Mouse (Mus musculus) c-Kit-negative CD71-positive TER-119-positive erythroid progenitor cells, embryonic 14.5 days (primary cell): ENCODE data around the gene Dapk2.
A peak's percentile ranks its signal among the peaks of the same experiment; 100 is the strongest.

Experiments used
- DNase-seq: peaks from one replicate; pipeline ENCODE4 v3.0.0-alpha.2; 2013; ENCODE audit warnings: low read depth, low spot score

The Dapk2 gene

DNA sequence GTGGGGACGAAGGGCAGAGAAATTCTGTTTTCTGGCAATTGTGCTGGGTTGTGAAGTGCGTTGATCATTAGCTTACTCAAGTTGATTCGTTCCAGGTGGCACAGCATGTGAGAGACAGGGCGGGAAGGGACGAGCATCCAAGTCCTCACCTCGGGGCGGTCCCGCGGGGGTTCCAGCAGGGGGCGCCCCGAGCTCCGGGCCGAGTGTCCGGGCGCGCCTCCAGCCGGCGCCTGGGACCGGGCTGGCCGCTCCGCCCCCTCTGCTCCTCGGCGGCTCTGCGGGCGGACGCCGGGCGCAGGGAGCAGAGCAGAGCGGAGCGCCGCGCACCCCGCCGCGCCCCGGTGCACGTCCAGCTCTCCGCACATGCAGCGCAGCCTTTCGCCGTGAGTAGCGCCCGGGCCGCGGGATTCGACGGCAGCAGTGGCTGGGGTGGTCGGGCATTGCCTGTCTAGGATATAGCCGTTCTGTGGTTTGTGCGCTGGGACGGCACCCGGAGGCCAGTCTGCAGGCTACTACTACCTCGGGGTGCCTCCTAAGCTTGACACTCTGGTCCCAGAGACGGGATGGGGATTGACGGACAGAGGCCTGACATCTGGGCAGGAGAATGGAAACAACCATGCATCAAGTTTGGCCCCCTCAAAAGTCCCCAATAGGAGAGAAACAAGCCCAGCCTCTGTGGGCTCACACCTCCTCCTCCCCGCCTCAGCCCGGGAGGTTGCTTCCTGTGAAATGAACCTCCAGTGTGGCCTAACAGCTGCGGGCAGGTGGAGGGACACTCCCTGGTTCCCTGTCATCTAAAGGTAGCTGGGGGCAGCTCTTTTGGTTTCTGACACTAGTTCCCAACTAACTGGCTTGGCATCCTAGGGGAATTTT, at the start of gene Dapk2:
TSS of gene Dapk2 (plus strand) at position 266 of the 873 bp plus-strand sequence.
- DNase-seq = peak; percentile 87

GRCm38 (mm10) chr9:66109574-66109973, 48.4 kb upstream of the Dapk2 start:
- no peak for DNase-seq

- no peak for DNase-seq
These were observed 47.9 kb upstream of the Dapk2 start for GRCm38 (mm10) chr9:66110126-66110525.

DNA sequence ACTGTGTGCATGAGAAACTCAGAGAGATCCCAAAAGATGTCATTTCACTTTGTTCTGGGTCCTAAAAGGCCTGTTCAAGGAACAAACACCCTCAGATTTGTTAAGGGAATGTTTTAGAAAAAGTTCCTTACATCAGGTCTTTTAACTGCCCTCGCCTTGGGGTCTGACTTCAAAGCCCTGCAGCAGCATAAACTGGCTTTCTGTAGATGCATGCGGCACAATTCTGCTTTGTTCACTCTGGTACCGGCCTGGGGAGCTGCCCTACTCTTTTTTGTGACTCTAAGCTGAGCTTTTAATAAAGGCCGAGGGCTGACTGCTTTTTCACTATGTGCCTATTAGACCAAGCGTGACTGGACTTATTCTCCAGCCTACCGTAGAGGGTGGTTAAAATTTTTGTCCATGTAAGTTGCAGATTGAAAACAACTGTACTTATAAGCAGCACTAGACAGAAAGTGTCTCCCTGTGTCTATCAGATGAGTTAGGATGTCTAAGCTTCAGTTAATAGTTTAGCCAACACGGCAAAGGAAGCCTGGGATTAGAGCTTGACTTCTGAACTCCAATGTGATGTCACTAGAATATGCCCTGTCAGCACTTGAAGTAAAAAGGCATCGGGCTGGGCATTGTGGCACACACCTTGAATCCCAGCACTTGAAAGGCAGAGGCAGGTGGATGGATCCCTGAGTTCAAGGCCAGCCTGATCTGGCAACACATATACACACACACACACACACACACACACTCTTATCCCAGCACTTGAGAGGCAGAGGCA, 47.2 kb upstream of the Dapk2 start:
- no peak for DNase-seq

GRCm38 (mm10) chr9:66114341-66114740, 43.7 kb upstream of the Dapk2 start:
- DNase-seq = no peak

DNA sequence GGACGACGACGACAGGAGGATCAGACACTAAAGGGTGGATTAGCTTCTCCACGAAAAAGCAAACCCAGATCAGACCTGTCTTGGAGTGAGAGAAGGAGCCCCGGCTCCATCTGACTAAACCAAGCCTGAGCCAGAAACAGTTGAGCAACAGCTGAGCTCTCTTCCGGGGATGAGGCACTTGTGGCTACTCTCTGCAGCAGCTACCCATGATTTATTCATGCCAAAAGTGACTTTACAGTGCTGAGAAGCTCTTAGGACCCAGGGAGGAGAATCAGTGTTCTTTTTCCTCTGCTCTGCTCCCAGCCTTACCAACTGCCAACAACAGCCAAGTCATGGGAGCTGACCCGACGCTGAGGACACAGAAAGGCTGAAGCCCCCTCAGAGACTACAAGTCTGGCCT, 41.1 kb upstream of the Dapk2 start:
- no peak for DNase-seq

- DNase-seq = no peak
These were observed 38.5 kb upstream of the Dapk2 start for GRCm38 (mm10) chr9:66119498-66119897.

- no peak for DNase-seq
These were observed 37.9 kb upstream of the Dapk2 start for GRCm38 (mm10) chr9:66120106-66120505.

- DNase-seq = no peak
These were observed 37.1 kb upstream of the Dapk2 start for GRCm38 (mm10) chr9:66120945-66121344.

DNA sequence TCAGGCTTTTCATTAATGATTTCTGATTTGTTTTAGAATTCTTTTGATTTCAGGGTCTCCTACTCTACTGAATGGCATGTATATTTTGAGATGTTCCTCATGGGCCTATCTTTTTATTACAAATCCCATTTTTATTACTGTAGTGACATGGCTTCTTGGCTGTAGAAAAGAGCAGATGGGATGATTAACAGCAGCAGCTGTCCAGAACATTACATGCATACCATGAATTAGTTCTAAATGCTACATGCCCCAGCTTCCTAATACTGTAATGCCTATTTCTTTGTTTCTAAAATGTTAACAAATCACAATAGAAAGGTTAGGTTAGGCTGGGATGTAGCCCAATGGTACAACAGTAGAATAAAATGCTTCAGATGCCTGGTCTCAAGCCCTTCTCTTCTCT, 36.6 kb upstream of the Dapk2 start:
- no peak for DNase-seq

DNA sequence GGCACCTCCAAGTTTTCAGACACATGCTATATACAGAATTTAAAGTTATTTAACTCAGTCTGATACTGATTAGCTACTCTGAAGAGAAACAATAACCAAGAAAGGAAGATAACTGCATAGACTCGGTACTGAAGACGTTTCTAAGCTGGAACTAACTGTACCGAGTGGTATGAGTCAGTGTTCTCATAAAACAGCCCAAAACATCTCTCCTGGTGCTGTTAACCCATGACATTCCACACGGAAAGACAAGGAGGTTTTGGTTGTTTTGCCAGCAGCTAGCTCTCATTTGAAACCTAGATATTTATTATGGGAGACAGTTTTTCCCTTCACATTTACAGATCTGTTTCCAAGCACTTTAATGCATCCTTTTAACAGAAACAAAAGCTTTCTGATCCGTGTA, 34.4 kb upstream of the Dapk2 start:
- no peak for DNase-seq

DNA sequence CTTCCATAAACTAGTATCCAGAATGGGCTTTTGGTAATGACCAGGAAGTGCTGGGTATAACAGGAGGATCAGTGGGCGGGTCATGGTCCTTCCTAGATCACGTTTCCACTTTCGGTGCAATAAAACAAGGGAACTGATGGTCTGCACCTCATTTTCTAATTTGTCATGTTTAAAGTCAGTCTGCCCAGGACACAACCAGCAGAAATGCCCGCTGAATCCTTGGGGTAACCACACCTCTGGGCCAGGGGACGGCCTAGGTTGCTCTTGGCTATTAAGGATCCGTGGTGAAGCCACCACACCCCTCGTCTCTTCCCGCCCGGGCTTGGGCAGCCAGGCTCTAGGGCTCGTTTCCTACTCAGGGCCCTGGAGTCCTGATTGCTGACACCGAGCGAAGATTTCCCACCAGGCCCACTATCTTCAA, 33.9 kb upstream of the Dapk2 start:
- DNase-seq = peak; percentile 56

DNA sequence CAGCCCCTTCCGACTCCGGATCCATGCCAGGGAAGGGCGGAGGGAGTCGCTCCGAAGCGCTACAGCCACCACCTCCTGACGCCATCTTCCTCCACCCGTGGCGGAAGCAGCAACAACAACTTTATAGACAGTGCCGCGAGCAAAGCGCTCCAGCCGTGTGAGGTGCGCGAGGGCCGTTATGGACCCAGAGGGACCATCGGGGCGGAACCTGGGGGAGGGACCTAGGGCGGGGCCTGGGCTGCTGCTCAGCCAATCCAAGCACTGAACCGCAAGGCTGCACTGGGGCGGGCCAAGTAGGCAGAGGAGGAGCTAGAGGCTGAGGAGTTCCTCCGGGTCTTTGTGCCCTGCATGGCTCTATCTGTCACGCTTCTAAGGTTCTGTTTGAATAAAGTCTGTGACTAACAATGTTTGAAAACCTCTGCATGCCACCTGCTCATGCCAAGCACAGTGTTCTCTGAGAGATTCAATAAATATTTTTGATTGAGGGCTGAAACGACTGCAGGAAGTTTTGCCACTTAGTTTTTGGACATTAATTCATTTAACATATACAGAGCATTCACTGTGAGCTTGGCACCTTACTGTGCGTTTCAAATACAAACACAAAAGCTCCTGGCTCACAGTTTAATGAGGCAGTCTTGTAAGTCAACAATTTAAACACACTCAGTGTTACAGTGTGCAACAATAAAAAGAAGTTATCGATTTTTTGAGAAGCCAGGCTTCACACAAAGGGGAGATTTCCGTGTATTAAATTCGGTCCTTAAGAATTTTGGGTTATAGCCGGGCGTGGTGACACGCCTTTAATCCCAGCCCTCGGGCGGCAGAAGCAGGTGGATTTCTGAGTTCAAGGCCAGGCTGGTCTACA, 33.1 kb upstream of the Dapk2 start:
- DNase-seq = peak; percentile 95

DNA sequence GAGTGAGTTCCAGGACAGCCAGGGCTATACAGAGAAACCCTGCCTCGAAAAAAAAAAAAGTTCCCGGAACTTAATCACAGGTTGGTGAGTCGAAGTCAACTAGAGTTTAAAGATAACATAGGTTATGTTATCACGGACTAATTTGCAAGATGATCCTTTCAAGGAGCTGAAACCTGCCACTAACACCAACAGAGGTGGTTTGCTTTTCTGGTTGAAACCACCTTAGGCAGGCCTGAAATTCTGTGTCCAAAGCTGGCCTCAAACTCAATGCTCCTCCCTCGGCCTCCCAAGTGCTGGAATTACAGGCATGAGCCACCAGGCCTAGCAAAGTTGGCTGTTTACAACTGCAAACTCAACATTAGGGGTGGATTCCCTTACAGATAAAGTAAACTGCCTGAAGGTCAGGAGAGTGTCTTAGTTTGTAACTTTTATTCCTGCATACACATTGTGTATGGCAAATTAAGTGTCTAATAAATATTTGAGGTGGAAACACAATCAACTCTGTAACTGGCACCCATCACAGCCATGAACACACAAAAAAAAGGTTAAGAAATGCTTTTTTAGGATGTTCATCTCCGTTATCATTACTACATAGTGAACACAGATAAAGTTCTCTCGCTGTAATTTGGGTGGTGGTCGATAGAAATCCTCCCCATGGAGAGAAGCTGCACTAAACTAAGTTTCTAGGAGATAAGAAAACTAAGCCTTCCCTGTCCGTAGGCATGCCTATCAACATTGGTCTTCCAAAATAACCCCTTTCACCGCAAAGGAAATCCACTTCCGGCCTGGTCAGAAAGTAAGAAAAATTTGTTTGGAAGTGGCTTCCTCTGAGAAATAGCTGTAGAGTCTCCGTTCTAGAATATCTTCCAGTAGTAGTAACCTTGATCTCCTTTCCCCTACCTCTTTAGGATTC, 32.2 kb upstream of the Dapk2 start:
- DNase-seq = no peak

- peak; percentile 94 for DNase-seq
These were observed 31.4 kb upstream of the Dapk2 start, which contains the start of the genes Snx1 and Ciao2a for GRCm38 (mm10) chr9:66126456-66127192. Snx1 (minus strand) TSS chr9:66126587. Ciao2a (plus strand) TSS chr9:66126611.

GRCm38 (mm10) chr9:66127193-66127546, 30.9 kb upstream of the Dapk2 start:
- DNase-seq = no peak

GRCm38 (mm10) chr9:66127884-66128283, 30.1 kb upstream of the Dapk2 start:
- no peak for DNase-seq

GRCm38 (mm10) chr9:66131466-66131865, 26.6 kb upstream of the Dapk2 start:
- no peak for DNase-seq

DNA sequence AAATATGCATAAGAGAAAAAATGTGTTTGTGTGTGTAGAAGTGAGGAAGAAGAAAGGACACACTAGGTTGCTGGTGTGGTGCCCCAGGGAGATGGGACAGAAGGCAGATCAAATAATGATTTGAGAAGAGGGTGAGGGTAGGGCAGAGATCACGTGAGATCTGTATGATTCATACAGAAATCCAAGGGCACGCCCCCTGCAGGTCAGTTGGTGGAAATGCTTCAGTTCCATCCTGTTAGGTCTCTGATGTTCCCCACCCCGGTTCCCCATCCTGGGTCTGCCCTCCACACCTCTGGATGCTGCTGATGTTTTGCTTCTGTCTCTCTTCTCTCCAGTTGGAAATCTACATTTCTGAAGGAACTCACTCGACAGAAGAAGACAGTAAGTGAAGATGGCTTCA, 22.1 kb upstream of the Dapk2 start:
- no peak for DNase-seq

- DNase-seq = no peak
These were observed 19.8 kb upstream of the Dapk2 start for GRCm38 (mm10) chr9:66138193-66138592.
